Mouse (Mus musculus): ENCODE data around the gene Sorcs2. TPM values are rescaled to one million over a fixed set of nuclear protein-coding genes. Genes with fewer than 3 reads are reported as not detected.

Gene Sorcs2
- polyA plus RNA-seq, 1 experiment, result 5.7 TPM

DNA sequence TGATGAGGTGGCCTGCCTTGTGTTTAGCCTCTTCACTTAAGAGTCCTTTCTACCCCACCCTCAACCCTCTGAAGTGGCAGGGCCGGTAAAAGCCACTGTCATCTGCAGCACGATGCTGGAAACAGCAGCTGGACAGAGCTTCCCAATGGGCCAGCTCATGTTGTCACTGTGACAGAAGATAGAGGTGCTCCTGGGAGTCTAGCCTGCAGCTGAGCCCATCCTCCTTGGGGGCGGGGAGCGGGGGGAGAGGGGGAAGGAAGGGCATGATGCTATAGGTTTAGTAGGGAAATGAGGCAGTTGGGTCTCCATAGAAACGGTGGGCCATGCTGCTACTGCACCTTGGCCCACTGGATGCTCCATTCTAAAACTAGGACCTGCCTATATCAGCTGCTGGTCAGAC lies 279.9 kb downstream of the Sorcs2 start:
- WGBS, result 85% methylated on average over 5 of the region's 5 CpGs
- Histone ChIP-seq H3K4me1 (replicated peaks; ENCODE audit: control insufficient read depth, insufficient read depth, low read length) (0 out of 2 replicates have a peak, but pooled peaks cover 2% of the 10 kb centered on the region), H3K27ac (ENCODE audit: control insufficient read depth, insufficient read depth, low read length) (no peak overlapping the region), H3K27me3 (ENCODE audit: control insufficient read depth, insufficient read depth, low read length) (no peaks in the 10 kb centered on the region), H3K4me3 (ENCODE audit: control insufficient read depth, insufficient read depth, low read length) (no peak overlapping the region), H3K36me3 (ENCODE audit: control insufficient read depth, insufficient read depth, low read length) (no peaks in the 10 kb centered on the region)
- no peak for TF ChIP-seq CTCF (IDR thresholded peaks at IDR 0.05; ENCODE audit: borderline replicate concordance, control insufficient read depth, extremely low read depth, insufficient read depth, low read length, poor library complexity)
- TF ChIP-seq POLR2A (IDR thresholded peaks at IDR 0.05; ENCODE audit: control insufficient read depth, extremely low read depth, insufficient read depth, low read length, poor library complexity), result no peak
- no peak for DNase-seq

DNA sequence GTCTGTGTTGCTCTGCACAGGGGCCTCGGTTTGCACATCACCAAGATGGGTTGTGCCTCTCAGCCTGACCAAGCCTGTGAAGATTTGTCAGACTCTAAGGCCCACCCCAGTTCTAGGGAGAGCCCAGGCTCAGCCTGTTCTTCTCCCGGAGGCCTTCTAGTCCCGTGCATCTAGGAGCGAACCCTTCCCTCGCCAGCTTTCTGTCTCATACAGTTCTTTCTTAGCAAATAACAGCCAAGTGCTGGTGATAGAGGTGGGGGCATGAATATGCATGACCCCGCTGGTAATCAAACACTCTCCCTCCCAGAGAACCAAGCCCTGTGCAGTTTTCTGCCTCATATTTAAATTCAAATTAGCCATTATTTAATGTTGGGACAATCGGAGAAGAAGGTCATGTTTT lies 282.4 kb downstream of the Sorcs2 start:
- Histone ChIP-seq H3K27me3 (ENCODE audit: control insufficient read depth, insufficient read depth, low read length) (no peaks in the 10 kb centered on the region), H3K4me3 (ENCODE audit: control insufficient read depth, insufficient read depth, low read length) (no peak overlapping the region), H3K36me3 (ENCODE audit: control insufficient read depth, insufficient read depth, low read length) (no peaks in the 10 kb centered on the region), H3K4me1 (replicated peaks; ENCODE audit: control insufficient read depth, insufficient read depth, low read length) (0 out of 2 replicates have a peak, but pooled peaks cover 2% of the 10 kb centered on the region), H3K27ac (ENCODE audit: control insufficient read depth, insufficient read depth, low read length) (no peak overlapping the region)
- 92% methylated on average over 7 of the region's 7 CpGs for WGBS
- DNase-seq, result no peak
- no peak for TF ChIP-seq POLR2A (IDR thresholded peaks at IDR 0.05; ENCODE audit: control insufficient read depth, extremely low read depth, insufficient read depth, low read length, poor library complexity)
- no peak for TF ChIP-seq CTCF (IDR thresholded peaks at IDR 0.05; ENCODE audit: borderline replicate concordance, control insufficient read depth, extremely low read depth, insufficient read depth, low read length, poor library complexity)

DNA sequence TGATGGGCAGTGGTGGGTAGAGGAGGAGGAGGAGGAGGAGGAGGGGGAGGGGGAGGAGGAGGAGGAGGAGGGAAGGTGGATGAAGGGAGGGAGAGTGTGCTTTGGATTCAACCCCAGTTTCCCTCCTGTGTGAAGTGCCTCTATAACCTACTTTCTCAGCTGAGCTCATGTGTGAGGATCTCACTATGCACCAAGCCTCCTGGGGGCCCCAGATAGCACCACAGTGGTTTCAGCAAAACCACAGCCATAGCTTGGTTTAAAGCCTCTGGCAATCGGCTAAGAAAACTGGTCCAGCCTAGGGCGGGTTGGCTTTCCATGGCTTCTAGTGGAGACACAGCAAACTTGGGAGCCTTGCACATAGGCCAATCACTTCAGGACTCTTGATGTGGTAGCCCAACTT lies 284.2 kb downstream of the Sorcs2 start:
- WGBS, result 21% methylated on average over 2 of the region's 2 CpGs
- TF ChIP-seq CTCF (IDR thresholded peaks at IDR 0.05; ENCODE audit: borderline replicate concordance, control insufficient read depth, extremely low read depth, insufficient read depth, low read length, poor library complexity), result no peak
- TF ChIP-seq POLR2A (IDR thresholded peaks at IDR 0.05; ENCODE audit: control insufficient read depth, extremely low read depth, insufficient read depth, low read length, poor library complexity), result no peak

DNA sequence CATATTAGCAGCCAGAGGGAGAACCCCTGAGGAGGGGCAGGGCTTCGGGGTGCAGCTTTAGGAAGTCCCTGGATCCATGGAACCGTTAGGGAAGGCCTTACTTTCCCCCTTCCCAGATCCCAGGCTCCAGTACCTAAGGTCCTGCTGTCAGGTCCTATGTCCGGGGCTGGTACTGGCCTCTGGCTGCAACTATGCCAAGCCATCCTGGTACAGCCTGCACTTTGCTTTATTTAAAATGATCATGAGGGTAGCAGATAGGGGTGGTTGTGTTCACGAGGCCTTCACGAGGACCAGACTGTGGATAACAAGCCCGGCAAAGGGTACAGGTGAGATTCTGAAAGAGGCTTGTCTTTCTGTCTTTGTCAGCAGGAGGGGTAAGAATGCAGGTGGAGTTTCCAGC lies 285.2 kb downstream of the Sorcs2 start:
- WGBS, result 95% methylated on average over 6 of the region's 6 CpGs

More for the DNA sequence above, 284.2 kb downstream of the Sorcs2 start:
- DNase-seq, result no peak
- no peaks in the 10 kb centered on the region for H3K27me3 ChIP-seq (ENCODE audit: control insufficient read depth, insufficient read depth, low read length)
- 0 out of 2 replicates have a peak, but pooled peaks cover 2% of the 10 kb centered on the region for H3K4me1 ChIP-seq (replicated peaks; ENCODE audit: control insufficient read depth, insufficient read depth, low read length)
- no peak overlapping the region for H3K4me3 ChIP-seq (ENCODE audit: control insufficient read depth, insufficient read depth, low read length)
- no peaks in the 10 kb centered on the region for H3K36me3 ChIP-seq (ENCODE audit: control insufficient read depth, insufficient read depth, low read length)
- H3K27ac ChIP-seq (ENCODE audit: control insufficient read depth, insufficient read depth, low read length), result no peak overlapping the region

DNA sequence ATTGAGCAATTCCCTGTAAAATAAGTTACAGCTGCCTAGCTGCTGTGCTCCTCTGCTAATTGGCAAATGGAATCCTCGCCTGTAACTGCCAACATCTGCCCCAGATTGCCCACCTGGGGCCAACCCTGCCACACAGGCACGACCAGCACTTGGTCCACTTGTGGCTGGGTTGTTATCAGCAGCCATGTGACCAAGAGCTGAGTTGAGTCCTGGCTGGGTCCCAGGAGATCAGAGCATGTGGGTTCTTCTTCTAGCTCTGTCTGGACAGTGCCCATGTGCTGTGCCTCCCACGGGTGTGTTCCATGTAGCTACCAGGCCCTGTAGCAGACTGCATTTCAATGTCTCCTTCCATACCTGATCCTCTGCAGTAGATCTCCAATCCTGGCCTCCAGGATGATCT lies 286.4 kb downstream of the Sorcs2 start:
- WGBS, result 75% methylated on average over 3 of the region's 3 CpGs
- H3K4me1 ChIP-seq (replicated peaks; ENCODE audit: control insufficient read depth, insufficient read depth, low read length), result 0 out of 2 replicates have a peak, but pooled peaks cover 2% of the 10 kb centered on the region
- no peaks in the 10 kb centered on the region for H3K36me3 ChIP-seq (ENCODE audit: control insufficient read depth, insufficient read depth, low read length)
- no peaks in the 10 kb centered on the region for H3K27me3 ChIP-seq (ENCODE audit: control insufficient read depth, insufficient read depth, low read length)
- H3K27ac ChIP-seq (ENCODE audit: control insufficient read depth, insufficient read depth, low read length), result no peak overlapping the region
- TF ChIP-seq CTCF (IDR thresholded peaks at IDR 0.05; ENCODE audit: borderline replicate concordance, control insufficient read depth, extremely low read depth, insufficient read depth, low read length, poor library complexity), result no peak
- no peak for TF ChIP-seq POLR2A (IDR thresholded peaks at IDR 0.05; ENCODE audit: control insufficient read depth, extremely low read depth, insufficient read depth, low read length, poor library complexity)
- DNase-seq, result no peak
- H3K4me3 ChIP-seq (ENCODE audit: control insufficient read depth, insufficient read depth, low read length), result no peak overlapping the region

More for the DNA sequence above, 285.2 kb downstream of the Sorcs2 start:
- no peak overlapping the region for H3K4me3 ChIP-seq (ENCODE audit: control insufficient read depth, insufficient read depth, low read length)
- 0 out of 2 replicates have a peak, but pooled peaks cover 2% of the 10 kb centered on the region for H3K4me1 ChIP-seq (replicated peaks; ENCODE audit: control insufficient read depth, insufficient read depth, low read length)
- no peaks in the 10 kb centered on the region for H3K36me3 ChIP-seq (ENCODE audit: control insufficient read depth, insufficient read depth, low read length)
- TF ChIP-seq POLR2A (IDR thresholded peaks at IDR 0.05; ENCODE audit: control insufficient read depth, extremely low read depth, insufficient read depth, low read length, poor library complexity) (no peak), CTCF (IDR thresholded peaks at IDR 0.05; ENCODE audit: borderline replicate concordance, control insufficient read depth, extremely low read depth, insufficient read depth, low read length, poor library complexity) (no peak)
- no peak overlapping the region for H3K27ac ChIP-seq (ENCODE audit: control insufficient read depth, insufficient read depth, low read length)
- no peaks in the 10 kb centered on the region for H3K27me3 ChIP-seq (ENCODE audit: control insufficient read depth, insufficient read depth, low read length)
- DNase-seq, result no peak

- WGBS, result 94% methylated on average over 4 of the region's 4 CpGs
- no peak overlapping the region for H3K4me3 ChIP-seq (ENCODE audit: control insufficient read depth, insufficient read depth, low read length)
- no peak for DNase-seq
- no peaks in the 10 kb centered on the region for H3K36me3 ChIP-seq (ENCODE audit: control insufficient read depth, insufficient read depth, low read length)
- TF ChIP-seq CTCF (IDR thresholded peaks at IDR 0.05; ENCODE audit: borderline replicate concordance, control insufficient read depth, extremely low read depth, insufficient read depth, low read length, poor library complexity) (no peak), POLR2A (IDR thresholded peaks at IDR 0.05; ENCODE audit: control insufficient read depth, extremely low read depth, insufficient read depth, low read length, poor library complexity) (no peak)
- H3K27ac ChIP-seq (ENCODE audit: control insufficient read depth, insufficient read depth, low read length), result no peak overlapping the region
- H3K27me3 ChIP-seq (ENCODE audit: control insufficient read depth, insufficient read depth, low read length), result no peaks in the 10 kb centered on the region
- 0 out of 2 replicates have a peak, but pooled peaks cover 1% of the 10 kb centered on the region for H3K4me1 ChIP-seq (replicated peaks; ENCODE audit: control insufficient read depth, insufficient read depth, low read length)
These were observed 289.5 kb downstream of the Sorcs2 start for GRCm38 (mm10) chr5:36108339-36108887.

Measured in thymus, adult 2 months (tissue).